Mouse (Mus musculus): ENCODE measurements around the gene Nkx1-2.

GRCm38 (mm10) chr7:132619975-132620918 lies 20.8 kb upstream of the Nkx1-2 start:
- no peak for TF ChIP-seq MYOG (IDR thresholded peaks at IDR 0.05; ENCODE audit: control insufficient read depth in 1 of 3, insufficient read depth in 1 of 3, insufficient read length in 2 of 3, low read depth in 2 of 3)
- TF ChIP-seq POLR2A (IDR thresholded peaks at IDR 0.05; ENCODE audit: insufficient read length, low read depth): no peak
- no peak for TF ChIP-seq CEBPB (IDR thresholded peaks at IDR 0.05; ENCODE audit: insufficient read depth, poor library complexity, severe bottlenecking)
- no peak for TF ChIP-seq MYOD1 (IDR thresholded peaks at IDR 0.05; ENCODE audit: control insufficient read depth in 1 of 3, insufficient read length in 2 of 3, low read depth in 2 of 3)
- no peak for TF ChIP-seq POLR2AphosphoS2 (IDR thresholded peaks at IDR 0.05; ENCODE audit: insufficient read length, low read depth)
- TF ChIP-seq USF1 (IDR thresholded peaks at IDR 0.05; ENCODE audit: low read depth): no peak
- no peak for TF ChIP-seq MAX (IDR thresholded peaks at IDR 0.05; ENCODE audit: low read depth)
- no peak for TF ChIP-seq TCF12 (IDR thresholded peaks at IDR 0.05; ENCODE audit: insufficient read depth, poor library complexity, severe bottlenecking)
- no peak for TF ChIP-seq E2F4 (IDR thresholded peaks at IDR 0.05; ENCODE audit: insufficient read depth)
- no peak for TF ChIP-seq TCF3 (IDR thresholded peaks at IDR 0.05; ENCODE audit: insufficient read length, low read depth)
- TF ChIP-seq REST (IDR thresholded peaks at IDR 0.05; ENCODE audit: insufficient read depth, insufficient read length): no peak
